ENCODE assay signal across 16 mouse cellular contexts in the genomic region with DNA sequence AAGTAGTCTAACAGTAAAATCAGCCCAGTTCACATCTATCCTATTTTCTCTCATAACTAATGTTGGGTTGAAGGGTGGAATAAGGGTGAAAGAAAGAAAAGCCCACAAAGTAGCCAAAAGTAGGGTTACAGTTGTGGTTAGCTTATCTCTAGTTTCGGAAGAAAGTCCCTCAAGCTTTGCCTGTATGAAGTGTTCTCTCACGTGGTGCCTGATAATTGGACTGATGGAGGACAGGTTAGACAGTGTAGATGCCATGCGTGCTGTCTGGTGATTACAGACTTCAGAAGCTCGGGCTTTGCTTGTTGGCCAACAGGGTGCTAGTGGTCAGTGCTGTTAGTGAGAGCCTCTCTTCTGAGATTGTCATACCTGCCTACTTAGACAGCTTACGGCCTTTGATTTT.
"Had no signal": no experiment of that assay in that cellular context is flagged by ENCODE, and none has a peak within 500 bp of the region (broad histone marks: within the 10 kb centered on the region; RNA-seq: fewer than 3 reads in every experiment).

No protein-coding gene starts in this region.

- H3K9ac ChIP-seq: lung, embryonic 15.5 days; midbrain, embryonic 13.5 days; midbrain, embryonic 15.5 days; neural tube, embryonic 12.5 days; stomach, embryonic 15.5 days had no signal

- H3K4me2 ChIP-seq: lung, embryonic 15.5 days; midbrain, embryonic 11.5 days; midbrain, embryonic 13.5 days; midbrain, embryonic 15.5 days; neural tube, embryonic 12.5 days; stomach, embryonic 15.5 days had no signal

- ATAC-seq: lung, postnatal 0 days; midbrain, embryonic 13.5 days; midbrain, embryonic 15.5 days had no signal

- H3K4me1 ChIP-seq: lung, embryonic 15.5 days; midbrain, embryonic 13.5 days; midbrain, embryonic 15.5 days; neural tube, embryonic 12.5 days; stomach, embryonic 15.5 days had no signal

- H3K4me3 ChIP-seq: lung, embryonic 15.5 days; midbrain, embryonic 13.5 days; midbrain, embryonic 15.5 days; neural tube, embryonic 12.5 days; stomach, embryonic 15.5 days had no signal

- H3K9me3 ChIP-seq: lung, embryonic 15.5 days; midbrain, embryonic 13.5 days; midbrain, embryonic 15.5 days; neural tube, embryonic 12.5 days; stomach, embryonic 15.5 days had no signal

- H3K27ac ChIP-seq: lung, embryonic 15.5 days; macrophage; midbrain, embryonic 13.5 days; midbrain, embryonic 15.5 days; neural tube, embryonic 12.5 days; stomach, embryonic 15.5 days; stomach, postnatal 0 days had no signal

- DNase-seq: lung, adult 2 months; lung, postnatal 14 days; lung, postnatal 36 days; right cerebral cortex, postnatal 14 days; thymus, adult 2 months; thymus, postnatal 25 days; thymus, postnatal 4 days had no signal

- H3K27me3 ChIP-seq: lung, embryonic 15.5 days; midbrain, embryonic 13.5 days; midbrain, embryonic 15.5 days; neural tube, embryonic 12.5 days; stomach, embryonic 15.5 days had no signal
